ENCODE assay signal across 8 mouse cellular contexts in the genomic region with DNA sequence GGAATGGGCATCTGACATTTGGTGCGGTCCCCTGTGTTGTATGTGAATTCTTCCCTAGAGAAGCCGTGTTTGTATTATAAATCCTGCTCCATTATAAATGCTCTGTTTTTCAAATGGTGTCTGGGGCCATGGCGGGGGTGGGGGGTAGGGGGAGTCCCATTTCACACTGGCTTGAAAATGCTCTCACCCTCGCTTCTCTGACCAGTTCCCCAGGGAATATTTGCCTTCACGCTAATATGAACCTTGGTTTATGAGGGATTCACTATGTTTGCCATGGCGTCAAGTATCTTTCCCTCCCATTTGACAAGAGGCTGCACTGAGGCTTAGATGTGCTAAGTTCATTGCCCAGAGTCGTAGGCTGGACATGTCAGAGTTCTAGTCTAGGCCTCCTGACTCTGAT. TPM values are rescaled to one million over a fixed set of nuclear protein-coding genes. Genes with fewer than 3 reads are reported as not detected.
DNase-seq lines count a peak whose midpoint lies in the region; ATAC-seq and TF ChIP-seq lines count a peak whose summit lies in the region.

No protein-coding gene starts in this region.

- peak overlapping the region; percentile 89; the same call in 1 of the 2 replicates for H3K4me2 ChIP-seq in limb, embryonic 11.5 days (ENCODE audit: low read depth, severe bottlenecking)
- peak overlapping the region; percentile 89; the same call in 1 of the 2 replicates for H3K4me2 ChIP-seq in embryonic facial prominence, embryonic 15.5 days (replicated peaks)
- peak overlapping the region; percentile 81; the same call in 1 of the 2 replicates for H3K4me2 ChIP-seq in hindbrain, embryonic 14.5 days (replicated peaks)
- H3K4me2 ChIP-seq in neural tube, embryonic 12.5 days (replicated peaks): peak overlapping the region; percentile 90

- 78% methylated on average over 7 of the region's 7 CpGs for WGBS in limb, embryonic 11.5 days
- 75% methylated on average over 7 of the region's 7 CpGs for WGBS in limb, embryonic 10.5 days
- 64% methylated on average over 7 of the region's 7 CpGs for WGBS in embryonic facial prominence, embryonic 15.5 days
- 64% methylated on average over 7 of the region's 7 CpGs for WGBS in hindbrain, embryonic 14.5 days
- WGBS in neural tube, embryonic 12.5 days: 65% methylated on average over 7 of the region's 7 CpGs
- whole genome bisulfite sequencing in lung, adult 2 months: 81% methylated on average over 7 of the region's 7 CpGs

- H3K9ac ChIP-seq in limb, embryonic 11.5 days (ENCODE audit: low read length): no peak overlapping the region
- no peak overlapping the region; the same call in 1 of the 2 replicates for H3K9ac ChIP-seq in embryonic facial prominence, embryonic 15.5 days
- 0 out of 2 replicates have a peak overlapping the region, but pooled peaks have one; percentile 60 for H3K9ac ChIP-seq in hindbrain, embryonic 14.5 days
- H3K9ac ChIP-seq in neural tube, embryonic 12.5 days: no peak overlapping the region

- no peak overlapping the region for H3K27ac ChIP-seq in limb, embryonic 11.5 days (replicated peaks; ENCODE audit: low read depth, low read length)
- no peak overlapping the region for H3K27ac ChIP-seq in limb, embryonic 10.5 days
- H3K27ac ChIP-seq in embryonic facial prominence, embryonic 15.5 days (replicated peaks): peak overlapping the region; percentile 69
- H3K27ac ChIP-seq in hindbrain, embryonic 14.5 days: no peak overlapping the region
- no peak overlapping the region for H3K27ac ChIP-seq in neural tube, embryonic 12.5 days

- DNase-seq in limb, embryonic 11.5 days (ENCODE audit: low spot score): no peak
- DNase-seq in limb, embryonic 10.5 days (ENCODE audit: low spot score): no peak
- no peak for DNase-seq in hindbrain, embryonic 14.5 days (ENCODE audit: low spot score)
- no peak for DNase-seq in Muller cell, postnatal 12 days (ENCODE audit: inconsistent ontology term)
- DNase-seq in lung, adult 2 months: no peak
- no peak for DNase-seq in adipocyte (ENCODE audit: low spot score)

- TF ChIP-seq CTCF in lung, adult 2 months (IDR thresholded peaks at IDR 0.05; ENCODE audit: insufficient read depth, low read length): no peak

- H3K4me3 ChIP-seq in limb, embryonic 11.5 days (ENCODE audit: low read depth, low read length): no peak overlapping the region
- no peak overlapping the region for H3K4me3 ChIP-seq in limb, embryonic 10.5 days
- peak overlapping the region; percentile 72; the same call in 1 of the 2 replicates for H3K4me3 ChIP-seq in embryonic facial prominence, embryonic 15.5 days (replicated peaks)
- H3K4me3 ChIP-seq in hindbrain, embryonic 14.5 days (replicated peaks; ENCODE audit: low read length): 0 out of 2 replicates have a peak overlapping the region, but pooled peaks have one; percentile 45
- no peak overlapping the region for H3K4me3 ChIP-seq in neural tube, embryonic 12.5 days
- H3K4me3 ChIP-seq in lung, adult 2 months (replicated peaks; ENCODE audit: extremely low read depth, low read depth, low read length): no peak overlapping the region

- peaks cover 11% of the 10 kb centered on the region for H3K4me1 ChIP-seq in limb, embryonic 11.5 days (ENCODE audit: control insufficient read depth, insufficient read depth, low read length)
- peaks cover 28% of the 10 kb centered on the region for H3K4me1 ChIP-seq in limb, embryonic 10.5 days
- peaks cover 53% of the 10 kb centered on the region for H3K4me1 ChIP-seq in embryonic facial prominence, embryonic 15.5 days
- H3K4me1 ChIP-seq in hindbrain, embryonic 14.5 days (replicated peaks; ENCODE audit: control insufficient read depth, insufficient read depth, low read length): peaks cover 5% of the 10 kb centered on the region; the same call in 1 of the 2 replicates
- peaks cover 9% of the 10 kb centered on the region; the same call in 1 of the 2 replicates for H3K4me1 ChIP-seq in neural tube, embryonic 12.5 days
- H3K4me1 ChIP-seq in lung, adult 2 months (ENCODE audit: control insufficient read depth, insufficient read depth, low read length): peaks cover 11% of the 10 kb centered on the region; the same call in 1 of the 2 replicates

- no peak for TF ChIP-seq POLR2A in lung, adult 2 months (IDR thresholded peaks at IDR 0.05; ENCODE audit: borderline replicate concordance, extremely low read depth, low read depth, low read length)

- H3K36me3 ChIP-seq in limb, embryonic 11.5 days (ENCODE audit: control insufficient read depth, insufficient read depth, low read length): no peaks in the 10 kb centered on the region
- no peaks in the 10 kb centered on the region for H3K36me3 ChIP-seq in limb, embryonic 10.5 days
- H3K36me3 ChIP-seq in embryonic facial prominence, embryonic 15.5 days: no peaks in the 10 kb centered on the region
- no peaks in the 10 kb centered on the region for H3K36me3 ChIP-seq in hindbrain, embryonic 14.5 days (replicated peaks; ENCODE audit: control insufficient read depth, insufficient read depth)
- H3K36me3 ChIP-seq in neural tube, embryonic 12.5 days: no peaks in the 10 kb centered on the region

- no peaks in the 10 kb centered on the region for H3K9me3 ChIP-seq in limb, embryonic 11.5 days (ENCODE audit: control insufficient read depth, low read length)
- no peaks in the 10 kb centered on the region for H3K9me3 ChIP-seq in limb, embryonic 10.5 days (replicated peaks)
- no peaks in the 10 kb centered on the region for H3K9me3 ChIP-seq in embryonic facial prominence, embryonic 15.5 days (replicated peaks)
- no peaks in the 10 kb centered on the region for H3K9me3 ChIP-seq in hindbrain, embryonic 14.5 days (ENCODE audit: control insufficient read depth, low read length)
- no peaks in the 10 kb centered on the region for H3K9me3 ChIP-seq in neural tube, embryonic 12.5 days

- ATAC-seq in limb, embryonic 11.5 days (ENCODE audit: insufficient number of reproducible peaks, low FRiP score, low TSS enrichment, low read depth): no peak
- ATAC-seq in embryonic facial prominence, embryonic 15.5 days (ENCODE audit: insufficient number of reproducible peaks, low FRiP score, low TSS enrichment, low read depth): no peak
- ATAC-seq in hindbrain, embryonic 14.5 days (ENCODE audit: low FRiP score): no peak
- ATAC-seq in neural tube, embryonic 12.5 days (ENCODE audit: low FRiP score, low read depth): no peak

- H3K27me3 ChIP-seq in limb, embryonic 11.5 days (ENCODE audit: control insufficient read depth, insufficient read depth, low read length): peaks cover 9% of the 10 kb centered on the region
- peaks cover 66% of the 10 kb centered on the region for H3K27me3 ChIP-seq in limb, embryonic 10.5 days (ENCODE audit: low read depth, poor library complexity, severe bottlenecking)
- H3K27me3 ChIP-seq in embryonic facial prominence, embryonic 15.5 days: 0 out of 2 replicates have a peak, but pooled peaks cover 5% of the 10 kb centered on the region
- 0 out of 2 replicates have a peak, but pooled peaks cover 6% of the 10 kb centered on the region for H3K27me3 ChIP-seq in hindbrain, embryonic 14.5 days (ENCODE audit: control insufficient read depth, insufficient read depth, low read length)
- peaks cover 29% of the 10 kb centered on the region for H3K27me3 ChIP-seq in neural tube, embryonic 12.5 days (replicated peaks)

RNA-seq across cellular contexts. Expression of gene Gsn, which starts 0.7 kb away (rescaled TPM):
- 26.0 and 31.8 TPM in 2 replicates for polyA plus RNA-seq in limb, embryonic 11.5 days (2014; fragmentation: Nextera tagmentation; extraction: Ambion mirVana)
- polyA plus RNA-seq in limb, embryonic 10.5 days (2016; fragmentation: Nextera tagmentation; extraction: Ambion mirVana): 9.5 and 19.7 TPM in 2 replicates
- polyA plus RNA-seq in embryonic facial prominence, embryonic 15.5 days (2015; fragmentation: Nextera tagmentation; extraction: Ambion mirVana): 327 and 340 TPM in 2 replicates
- polyA plus RNA-seq in hindbrain, embryonic 14.5 days (2014; fragmentation: Nextera tagmentation; extraction: Ambion mirVana): 30.2 and 31.4 TPM in 2 replicates
- polyA plus RNA-seq in neural tube, embryonic 12.5 days (2016; fragmentation: Nextera tagmentation; extraction: Ambion mirVana): 39.0 and 41.0 TPM in 2 replicates
- 2,994 and 3,301 TPM in 2 replicates for polyA plus RNA-seq in lung, adult 2 months (2012; rRNA removed)

RNA-seq across cellular contexts. Expression of gene Rab14, which starts 54.5 kb away (rescaled TPM):
- polyA plus RNA-seq in limb, embryonic 11.5 days (2014; fragmentation: Nextera tagmentation; extraction: Ambion mirVana): 219 TPM in 2 replicates
- 206 and 229 TPM in 2 replicates for polyA plus RNA-seq in limb, embryonic 10.5 days (2016; fragmentation: Nextera tagmentation; extraction: Ambion mirVana)
- polyA plus RNA-seq in embryonic facial prominence, embryonic 15.5 days (2015; fragmentation: Nextera tagmentation; extraction: Ambion mirVana): 337 and 352 TPM in 2 replicates
- polyA plus RNA-seq in hindbrain, embryonic 14.5 days (2014; fragmentation: Nextera tagmentation; extraction: Ambion mirVana): 359 and 375 TPM in 2 replicates
- polyA plus RNA-seq in neural tube, embryonic 12.5 days (2016; fragmentation: Nextera tagmentation; extraction: Ambion mirVana): 345 and 414 TPM in 2 replicates
- 120 and 360 TPM in 2 replicates for polyA plus RNA-seq in lung, adult 2 months (2012; rRNA removed)

Comparison
In these comparisons a context has a peak if more than half of its experiments do, and no peak if none do; other contexts are left out.
1. H3K4me3 ChIP-seq: peak in embryonic facial prominence, embryonic 15.5 days (single experiment) and hindbrain, embryonic 14.5 days (single experiment); none in limb, embryonic 11.5 days (single experiment), limb, embryonic 10.5 days (single experiment), neural tube, embryonic 12.5 days (single experiment) and lung, adult 2 months (single experiment).
2. Peak in every context shown above with its lines, with median percentiles within 50 percentile points of each other: H3K4me2 ChIP-seq.